Mouse (Mus musculus): ENCODE measurements around the gene Lrrc42. TPM values are rescaled to one million over a fixed set of nuclear protein-coding genes. Genes with fewer than 3 reads are reported as not detected.

Gene Lrrc42
- total RNA-seq, 4 experiments from 2014 or later = 24.4 to 36.1 (median 30.6) TPM

DNA sequence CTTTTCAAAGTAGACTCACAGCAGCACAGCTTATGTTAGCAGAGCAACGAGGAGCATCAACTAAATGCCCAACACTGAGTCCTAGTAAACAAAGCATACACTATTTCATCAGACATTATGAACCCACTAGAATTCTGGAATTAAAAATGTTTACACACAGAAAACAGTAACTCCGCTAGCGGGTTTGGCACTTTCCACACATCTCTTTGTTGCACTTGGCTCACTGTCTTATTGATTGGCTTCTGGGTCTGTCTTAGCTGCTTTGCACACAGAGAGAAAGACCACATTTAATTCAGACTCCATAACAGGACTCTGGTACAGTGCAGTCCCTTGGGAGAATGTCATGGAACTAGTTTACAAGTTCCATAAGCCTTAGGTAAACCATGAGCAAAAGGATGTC, 5.3 kb downstream of the Lrrc42 start:
- no peak for DNase-seq

DNA sequence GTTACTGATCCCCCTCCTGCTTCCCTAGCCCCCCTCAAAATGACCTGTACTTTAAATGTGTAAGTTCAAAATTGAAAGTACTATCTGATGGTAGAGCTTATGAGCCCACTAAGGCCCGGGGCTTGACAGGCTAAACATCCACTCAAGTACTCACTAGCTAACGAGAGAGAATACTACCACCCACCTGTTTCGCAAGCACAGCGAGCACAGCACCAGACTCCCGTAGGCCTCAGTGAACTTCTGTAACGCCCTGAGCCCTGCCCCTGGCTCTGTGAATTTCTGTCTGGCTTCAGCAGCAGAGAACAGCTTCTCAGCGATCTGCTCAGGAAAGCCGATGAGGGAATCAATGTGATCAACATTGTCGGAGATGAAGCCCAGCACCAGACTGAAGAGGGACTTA, 6.2 kb downstream of the Lrrc42 start:
- no peak for DNase-seq

GRCm38 (mm10) chr4:107246040-107246439, 7.3 kb downstream of the Lrrc42 start:
- no peak for DNase-seq

DNA sequence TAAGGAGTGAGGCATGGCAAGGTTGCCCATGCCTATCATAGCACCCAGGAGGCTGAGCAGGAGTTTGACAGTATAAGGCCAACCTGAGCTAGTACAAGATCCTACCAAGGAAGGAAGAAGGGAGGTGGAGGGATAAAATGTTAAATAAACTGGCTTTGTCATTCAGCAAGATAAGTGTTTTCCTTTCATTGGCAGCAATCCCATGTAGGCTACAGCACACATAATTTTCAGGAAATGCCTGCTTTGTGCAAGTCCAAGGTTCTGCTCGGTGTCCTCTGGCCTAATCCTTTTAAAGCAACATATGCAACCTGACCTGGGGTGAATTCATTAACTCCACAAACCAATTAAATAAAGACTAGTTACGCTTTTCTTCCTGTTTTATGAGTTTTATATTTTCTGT, 8.0 kb downstream of the Lrrc42 start:
- no peak for DNase-seq

- DNase-seq = no peak
Observed at GRCm38 (mm10) chr4:107243365-107244333, 9.7 kb downstream of the Lrrc42 start.

DNA sequence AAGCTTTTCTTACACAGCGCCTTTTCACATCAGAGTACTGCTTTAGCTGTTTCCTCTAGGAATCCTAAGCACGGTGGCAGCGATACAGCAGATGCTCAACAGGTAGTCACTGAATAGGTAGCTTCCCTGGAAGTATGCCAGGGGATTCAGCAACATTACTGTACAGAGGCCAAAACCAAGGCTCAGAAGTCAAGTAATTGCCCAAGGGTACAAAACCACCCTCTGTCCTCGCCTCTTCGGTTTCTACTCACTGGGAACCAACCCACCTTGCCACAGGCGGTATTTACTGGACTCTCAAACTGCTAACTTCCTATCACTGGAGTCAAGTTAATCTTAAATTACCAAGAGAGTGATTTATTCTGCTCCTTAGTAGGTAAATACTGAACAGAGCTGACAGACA, 13.1 kb downstream of the Lrrc42 start:
- no peak for DNase-seq

DNA sequence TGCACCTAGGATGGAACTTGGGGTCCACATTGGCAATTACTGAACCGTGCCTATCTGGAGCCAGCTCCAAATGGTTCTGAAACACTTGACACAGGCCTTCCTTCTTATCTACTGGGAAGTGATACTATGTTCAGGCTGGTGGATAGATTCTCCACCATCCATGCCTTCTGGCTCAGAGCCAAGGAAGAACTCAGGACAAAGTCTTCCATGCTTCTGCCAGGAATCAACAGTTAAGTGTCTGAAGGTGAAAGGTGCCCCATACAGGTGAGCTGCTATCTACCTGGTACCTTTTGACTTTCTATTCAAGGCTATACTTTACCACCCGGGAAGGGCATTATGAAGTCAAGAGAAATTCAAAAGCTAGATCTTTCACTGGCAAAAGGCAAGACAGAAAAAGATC, 15.1 kb downstream of the Lrrc42 start:
- DNase-seq = no peak

DNA sequence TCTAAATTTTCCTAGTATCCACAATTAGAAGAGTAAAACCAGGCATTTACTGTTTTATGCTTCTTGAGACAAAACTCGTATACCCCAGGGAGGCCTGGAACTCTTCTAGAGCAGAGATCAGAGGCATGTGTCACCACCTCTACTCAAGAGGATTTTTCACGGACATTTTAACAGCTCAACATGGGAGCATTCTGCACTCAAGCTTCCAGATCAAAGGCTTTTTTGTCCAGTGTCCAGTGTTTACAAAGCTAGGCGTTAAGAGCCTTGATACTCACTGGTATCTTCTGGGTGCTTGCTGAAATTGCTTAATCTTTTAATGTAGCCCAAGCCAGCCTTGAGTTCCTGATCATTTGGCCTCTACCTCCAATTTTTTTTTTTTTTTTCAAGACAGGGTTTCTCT, 21.1 kb downstream of the Lrrc42 start:
- no peak for DNase-seq

- DNase-seq = no peak
Observed at GRCm38 (mm10) chr4:107226313-107226712, 27.0 kb downstream of the Lrrc42 start.

GRCm38 (mm10) chr4:107223225-107224204, 29.8 kb downstream of the Lrrc42 start:
- DNase-seq = peak; percentile 12

- DNase-seq = no peak
Observed at GRCm38 (mm10) chr4:107221524-107221923, 31.8 kb downstream of the Lrrc42 start.

GRCm38 (mm10) chr4:107217574-107217973, 35.8 kb downstream of the Lrrc42 start:
- peak; percentile 18 for DNase-seq

- no peak for DNase-seq
Observed at GRCm38 (mm10) chr4:107213279-107214011, 39.9 kb downstream of the Lrrc42 start.

DNA sequence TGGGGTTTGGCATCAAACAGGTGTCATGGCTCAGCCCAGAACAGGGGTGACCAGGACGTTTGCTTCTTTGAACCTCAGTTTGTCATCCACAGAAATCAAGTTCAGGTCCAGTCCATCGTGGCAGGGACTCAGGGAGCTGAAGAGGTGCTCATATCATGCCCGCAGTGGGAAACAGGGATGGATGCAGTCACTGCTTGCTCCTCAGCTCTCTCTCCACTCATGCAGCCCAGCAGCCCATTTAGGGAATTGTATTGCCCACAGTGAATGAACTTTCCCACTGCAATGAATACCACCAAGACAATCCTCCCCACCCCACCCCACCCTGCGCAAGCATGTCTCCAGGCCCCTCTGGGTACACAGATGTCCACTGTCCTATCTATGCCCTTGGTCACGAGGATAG, 41.4 kb downstream of the Lrrc42 start:
- no peak for DNase-seq

DNA sequence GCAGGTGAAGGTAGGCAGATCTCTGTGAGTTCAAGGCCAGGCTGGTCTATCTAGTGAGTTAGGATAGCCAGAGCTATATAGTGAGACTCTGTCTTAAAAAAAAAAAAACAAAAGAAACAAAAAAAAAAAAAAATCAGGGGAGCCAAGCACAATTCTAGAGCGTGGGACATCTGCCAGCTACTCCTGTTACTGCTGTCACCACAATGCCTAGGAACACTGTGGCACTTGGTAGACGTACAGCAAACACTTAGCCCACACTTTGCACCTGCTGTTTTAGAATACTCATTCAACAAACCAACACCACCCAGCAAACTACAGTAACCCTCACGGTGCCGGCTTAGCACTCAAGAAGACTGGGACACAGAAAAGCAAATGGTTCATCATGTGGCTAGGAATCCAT, 41.9 kb downstream of the Lrrc42 start:
- DNase-seq = no peak

DNA sequence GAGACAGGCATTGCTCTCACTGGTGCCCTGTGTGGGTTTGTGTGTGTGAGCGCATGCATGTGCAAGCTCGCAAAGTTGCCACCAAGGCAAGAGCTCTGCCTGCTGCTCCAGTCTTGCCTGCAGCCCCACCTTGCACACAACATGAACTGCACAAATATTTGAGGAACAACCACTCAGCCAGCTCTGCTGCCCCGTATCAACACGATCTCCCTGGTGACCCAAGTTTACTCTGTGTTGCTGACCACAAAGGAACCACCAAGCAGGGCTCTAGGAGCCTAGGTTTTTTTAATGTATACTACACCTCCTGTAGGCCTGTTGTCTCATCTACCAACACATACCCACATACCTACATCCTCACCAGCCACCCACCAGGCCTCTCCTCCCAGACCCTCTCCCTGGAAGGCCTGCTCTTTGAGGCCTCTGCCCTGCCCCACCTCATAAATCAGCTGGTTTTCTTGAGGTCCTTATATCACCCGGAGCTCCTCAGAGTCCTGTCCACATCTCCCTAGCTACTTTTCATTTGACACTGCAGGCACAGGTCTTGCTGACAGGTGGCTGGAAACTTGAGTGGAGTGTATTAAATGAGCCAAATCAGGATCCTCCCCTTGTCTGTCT, 42.7 kb downstream of the Lrrc42 start:
- no peak for DNase-seq

GRCm38 (mm10) chr4:107208880-107209279, 44.5 kb downstream of the Lrrc42 start, which contains the start of gene Ldlrad1:
Gene Ldlrad1, plus strand, starts transcription at chr4:107209180.
- DNase-seq = no peak

DNA sequence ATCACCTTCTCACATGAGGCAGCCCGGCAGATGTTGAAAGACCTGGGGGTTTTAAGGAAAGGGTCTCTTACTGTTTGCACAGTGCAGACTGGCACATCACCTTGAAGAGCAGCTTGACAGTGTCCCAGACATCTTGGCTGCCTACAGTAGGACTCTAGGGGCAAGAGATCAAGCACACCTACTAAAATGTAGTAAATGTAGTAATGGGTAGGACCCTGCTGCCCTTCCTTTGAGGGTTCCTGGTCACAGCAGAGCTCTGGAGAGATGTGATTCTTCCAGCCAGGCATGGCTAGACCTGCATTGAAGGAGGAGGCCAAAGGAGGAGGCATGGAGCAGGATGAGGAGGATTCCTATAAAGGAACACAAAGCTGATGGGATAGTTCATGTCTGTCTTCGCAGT, 46.3 kb downstream of the Lrrc42 start:
- no peak for DNase-seq

- DNase-seq = no peak
Observed at GRCm38 (mm10) chr4:107203001-107203400, 50.3 kb downstream of the Lrrc42 start.

- DNase-seq = no peak
Observed at GRCm38 (mm10) chr4:107201779-107202178, 51.6 kb downstream of the Lrrc42 start.

GRCm38 (mm10) chr4:107198072-107198471, 55.3 kb downstream of the Lrrc42 start:
- no peak for DNase-seq

DNA sequence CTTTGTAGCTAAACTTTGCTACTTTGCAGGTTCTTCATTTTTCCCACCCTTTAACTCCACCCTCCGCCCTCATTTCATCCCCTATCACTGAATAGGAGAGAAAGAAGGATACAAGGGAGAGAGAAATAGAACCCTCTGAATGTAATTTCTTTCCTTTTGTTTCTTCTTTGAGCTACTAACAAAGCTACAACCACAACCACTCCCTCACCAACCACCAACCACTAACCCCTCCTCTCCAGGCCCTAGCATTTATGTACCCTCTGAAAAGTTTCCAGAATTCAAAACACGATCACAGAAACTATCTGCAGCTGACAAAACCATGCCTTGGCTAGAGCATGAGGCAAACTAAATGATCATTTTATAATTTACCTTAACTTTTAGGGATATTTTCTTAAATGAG, 56.9 kb downstream of the Lrrc42 start:
- DNase-seq = no peak
